Mouse (Mus musculus): Measurements from ENCODE around the gene B9d1.
A peak's percentile ranks its signal among the peaks of the same experiment; 100 is the strongest.

B9d1 gene

DNA sequence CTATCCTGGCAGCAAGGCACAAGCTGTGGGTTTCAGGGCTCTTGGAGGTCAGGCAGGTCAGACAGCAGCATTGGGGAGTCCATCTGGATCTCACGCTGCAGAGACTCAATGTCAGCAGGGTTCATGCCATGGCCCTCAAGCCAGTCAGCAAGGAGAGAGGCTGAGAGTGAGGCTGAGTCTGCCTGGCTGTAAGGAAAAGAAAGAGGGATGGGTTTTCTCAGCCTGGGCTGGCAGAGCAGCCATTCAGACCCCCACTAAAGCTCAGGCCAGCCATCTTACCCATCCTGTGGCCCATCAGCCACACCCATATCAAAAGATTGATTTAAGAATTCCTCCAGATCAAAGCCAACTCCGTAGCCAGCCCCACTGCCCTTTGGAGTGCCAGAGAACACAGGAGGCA is 15.9 kb upstream of the B9d1 start:
- no peak for DNase-seq (ENCODE audit: low read depth, low spot score)

GRCm38 (mm10) chr11:61489874-61490273 is 15.1 kb upstream of the B9d1 start:
- no peak for DNase-seq (ENCODE audit: low read depth, low spot score)

DNA sequence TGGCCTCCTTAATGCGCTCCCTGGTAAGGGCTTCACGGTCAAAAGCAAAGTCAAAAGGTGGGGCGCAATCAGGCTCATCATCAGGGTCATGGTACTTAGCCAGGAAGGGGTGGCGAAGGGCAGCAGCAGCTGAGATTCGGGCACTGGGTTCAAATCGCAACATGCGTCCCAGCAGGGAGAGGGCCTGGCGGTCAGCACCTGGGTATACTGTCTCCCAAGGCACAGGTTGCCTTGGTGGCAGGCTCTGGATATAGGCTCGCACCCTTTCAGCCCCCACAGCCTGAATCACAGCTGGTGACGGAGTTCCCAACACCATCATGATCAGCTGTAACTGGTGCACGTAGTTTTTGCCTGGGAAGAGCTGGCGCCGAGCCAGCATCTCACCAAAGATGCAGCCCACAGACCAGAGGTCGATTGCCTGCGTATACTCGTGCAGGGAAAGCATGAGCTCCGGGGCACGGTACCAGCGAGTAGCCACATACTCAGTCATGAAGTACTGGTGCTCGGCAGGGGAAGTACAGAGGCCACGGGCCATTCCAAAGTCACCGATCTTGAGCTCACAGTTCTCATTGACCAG is 13.9 kb upstream of the B9d1 start:
- no peak for DNase-seq (ENCODE audit: low read depth, low spot score)

GRCm38 (mm10) chr11:61492749-61493401 is 12.1 kb upstream of the B9d1 start:
- DNase-seq (ENCODE audit: low read depth, low spot score) = no peak

- no peak for DNase-seq (ENCODE audit: low read depth, low spot score)
Measured at GRCm38 (mm10) chr11:61493525-61494128, 11.3 kb upstream of the B9d1 start.

DNA sequence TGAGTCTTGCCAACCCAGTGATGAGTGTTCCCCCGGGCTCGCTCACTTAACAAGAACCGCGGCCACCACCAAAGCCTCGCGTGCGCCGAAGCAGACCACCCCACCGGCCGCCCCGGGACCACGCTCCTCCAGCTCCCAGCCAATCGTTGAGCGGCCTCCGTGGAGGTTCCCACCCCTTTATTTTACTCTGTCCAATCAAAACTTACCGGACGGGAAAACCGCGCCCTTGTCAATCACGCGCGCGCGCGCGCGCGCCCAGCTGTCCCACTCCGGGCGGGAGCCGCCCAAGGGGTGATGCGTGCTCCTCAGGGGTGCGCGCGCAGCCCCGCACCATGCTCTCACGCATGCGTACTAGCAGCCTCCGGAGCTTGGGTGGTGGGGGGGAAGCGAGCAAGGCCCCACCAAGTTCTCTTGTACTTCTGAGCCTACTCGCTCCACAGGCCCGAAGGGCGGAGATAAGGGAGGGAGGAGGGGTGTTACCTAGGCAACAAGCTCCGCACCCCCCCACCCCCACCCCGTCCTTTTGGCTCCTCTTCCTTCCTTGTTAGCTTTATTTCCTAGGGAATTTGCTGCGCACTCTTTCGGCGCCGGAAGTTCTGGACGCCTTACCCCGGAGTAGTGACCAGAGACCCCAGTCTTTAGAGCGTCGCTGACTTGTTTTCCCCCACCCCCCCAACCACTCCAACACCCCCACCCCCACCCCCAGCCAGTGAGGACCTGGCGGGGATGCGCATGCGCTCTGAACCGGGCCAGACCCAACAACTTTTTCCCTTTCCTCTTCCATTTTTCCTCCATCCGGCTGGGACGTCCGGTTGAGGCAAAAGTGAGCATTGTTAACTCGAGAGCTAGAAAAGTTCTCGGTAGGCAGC is 10.6 kb upstream of the B9d1 start, which contains the start of gene Mapk7:
Mapk7 (minus strand) TSS at position 278 of the 869 bp plus-strand sequence.
- DNase-seq (ENCODE audit: low read depth, low spot score) = peak; percentile 92

DNA sequence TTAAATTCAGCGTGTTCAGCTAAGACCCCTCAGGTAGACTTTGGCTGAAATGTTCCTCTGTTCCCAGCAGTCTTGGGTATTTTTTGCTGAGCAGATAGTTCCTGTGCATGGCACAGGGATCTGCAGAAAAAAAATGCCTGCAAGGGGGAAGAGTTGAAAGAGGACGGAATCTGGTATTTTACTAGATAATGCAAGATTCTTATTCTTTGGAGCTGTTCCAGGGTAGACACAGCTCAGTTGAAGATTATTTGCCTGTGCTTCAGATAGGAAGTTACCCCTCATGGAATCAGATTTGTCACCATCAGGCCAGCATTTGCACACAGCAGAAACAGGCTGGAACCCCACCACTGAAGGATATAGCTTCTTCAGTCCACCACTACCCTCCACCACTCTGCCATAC is 9.4 kb upstream of the B9d1 start:
- DNase-seq (ENCODE audit: low read depth, low spot score) = no peak

GRCm38 (mm10) chr11:61497490-61497889 is 7.5 kb upstream of the B9d1 start:
- no peak for DNase-seq (ENCODE audit: low read depth, low spot score)

DNA sequence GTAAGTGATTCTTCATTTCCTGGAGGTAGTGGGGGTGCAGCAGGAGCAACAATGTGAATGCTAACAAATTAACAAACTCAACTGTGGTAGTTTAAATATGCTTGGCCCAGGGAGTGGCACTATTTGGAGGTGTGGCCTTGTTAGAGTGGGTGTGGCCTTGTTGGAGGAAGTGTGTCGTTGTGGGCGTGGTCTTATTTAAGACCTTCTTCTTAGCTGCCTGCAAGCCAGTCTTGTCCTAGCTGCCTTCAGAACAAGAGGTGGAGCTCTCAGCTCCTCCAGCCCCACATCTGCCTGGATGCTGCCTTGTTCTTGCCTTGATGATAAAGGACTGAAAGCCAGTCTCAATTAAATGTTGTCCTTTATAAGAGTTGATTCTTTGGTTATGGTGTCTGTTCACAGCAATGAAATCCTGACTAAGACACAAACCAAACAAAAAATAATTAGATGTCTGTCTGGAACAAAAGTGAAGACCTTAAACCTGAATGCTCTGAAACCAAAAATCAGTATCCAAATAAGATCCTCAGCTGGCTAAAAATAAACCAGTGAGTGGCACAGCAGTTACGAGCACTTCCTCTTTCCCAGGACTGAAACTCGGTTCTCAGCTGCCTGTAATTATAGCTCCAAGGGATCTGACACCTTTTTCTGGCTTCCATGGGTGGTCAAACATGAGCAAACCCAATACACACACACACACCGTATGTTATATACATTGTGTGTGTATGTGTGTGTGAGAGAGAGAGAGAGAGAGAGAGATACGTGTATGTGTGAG is 6.0 kb upstream of the B9d1 start:
- no peak for DNase-seq (ENCODE audit: low read depth, low spot score)

GRCm38 (mm10) chr11:61503933-61504332 is 1.0 kb upstream of the B9d1 start:
- no peak for DNase-seq (ENCODE audit: low read depth, low spot score)

GRCm38 (mm10) chr11:61514953-61515352 is 10.0 kb downstream of the B9d1 start:
- DNase-seq (ENCODE audit: low read depth, low spot score) = no peak

GRCm38 (mm10) chr11:61517971-61518370 is 13.0 kb downstream of the B9d1 start:
- DNase-seq (ENCODE audit: low read depth, low spot score) = no peak

GRCm38 (mm10) chr11:61518871-61519270 is 13.9 kb downstream of the B9d1 start:
- no peak for DNase-seq (ENCODE audit: low read depth, low spot score)

DNA sequence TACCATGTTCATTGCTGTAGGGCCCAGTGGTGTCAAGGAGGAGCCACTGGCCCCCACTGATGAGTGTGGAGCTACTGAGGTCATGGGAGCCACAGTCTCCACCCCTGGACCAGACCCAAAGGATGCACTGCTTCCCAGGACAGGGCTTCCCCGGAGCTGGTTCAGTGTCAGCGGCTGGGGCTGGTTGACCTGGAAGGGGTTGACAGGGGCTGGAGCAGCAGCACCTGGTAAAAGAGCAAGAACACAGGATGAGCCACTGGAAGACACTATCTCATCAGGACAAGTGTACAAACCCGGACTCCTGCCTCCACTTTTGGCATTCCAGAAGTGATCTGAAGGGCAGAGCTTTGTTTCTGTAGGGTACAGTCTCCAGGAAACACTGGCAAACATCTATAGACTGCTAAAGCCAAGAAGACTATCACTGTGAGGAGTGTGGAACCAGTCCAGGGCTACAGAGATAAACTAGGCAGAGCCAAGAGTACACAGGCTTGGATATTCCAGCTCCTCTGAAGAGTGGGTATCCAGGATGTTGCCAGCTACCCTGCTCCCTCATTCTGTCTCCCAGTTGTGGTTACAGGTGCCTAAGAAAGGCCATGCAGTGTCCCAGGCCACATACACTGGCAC is 14.7 kb downstream of the B9d1 start:
- no peak for DNase-seq (ENCODE audit: low read depth, low spot score)

- DNase-seq (ENCODE audit: low read depth, low spot score) = no peak
Measured at GRCm38 (mm10) chr11:61526872-61527271, 21.9 kb downstream of the B9d1 start.

DNA sequence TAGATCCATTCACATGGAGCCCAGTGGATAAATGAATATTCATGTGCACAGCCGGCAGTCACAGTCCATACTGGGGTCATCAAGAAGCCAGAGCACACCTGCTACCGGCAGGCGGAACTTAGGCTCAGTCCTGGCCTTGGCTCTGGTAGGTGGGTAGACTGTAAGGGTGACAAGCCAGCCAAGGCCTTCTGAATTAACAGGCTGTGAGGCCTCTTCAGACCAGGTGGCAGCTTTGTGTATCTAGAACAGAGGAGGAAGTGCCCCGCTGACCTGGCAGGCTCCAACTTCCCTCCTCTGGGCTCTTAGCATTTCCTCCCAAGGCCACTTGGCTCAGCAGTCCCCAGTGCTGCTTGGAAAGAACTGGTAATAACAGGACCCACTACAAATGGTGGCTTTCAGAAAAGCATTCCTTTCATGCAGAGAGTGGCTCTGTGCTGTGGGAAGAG is 24.3 kb downstream of the B9d1 start:
- no peak for DNase-seq (ENCODE audit: low read depth, low spot score)

- DNase-seq (ENCODE audit: low read depth, low spot score) = no peak
Measured at GRCm38 (mm10) chr11:61532820-61533219, 27.9 kb downstream of the B9d1 start.

GRCm38 (mm10) chr11:61533571-61533970 is 28.6 kb downstream of the B9d1 start:
- DNase-seq (ENCODE audit: low read depth, low spot score) = no peak

- DNase-seq (ENCODE audit: low read depth, low spot score) = no peak
Measured at GRCm38 (mm10) chr11:61535530-61535929, 30.6 kb downstream of the B9d1 start.

- no peak for DNase-seq (ENCODE audit: low read depth, low spot score)
Measured at GRCm38 (mm10) chr11:61536952-61537351, 32.0 kb downstream of the B9d1 start.

DNA sequence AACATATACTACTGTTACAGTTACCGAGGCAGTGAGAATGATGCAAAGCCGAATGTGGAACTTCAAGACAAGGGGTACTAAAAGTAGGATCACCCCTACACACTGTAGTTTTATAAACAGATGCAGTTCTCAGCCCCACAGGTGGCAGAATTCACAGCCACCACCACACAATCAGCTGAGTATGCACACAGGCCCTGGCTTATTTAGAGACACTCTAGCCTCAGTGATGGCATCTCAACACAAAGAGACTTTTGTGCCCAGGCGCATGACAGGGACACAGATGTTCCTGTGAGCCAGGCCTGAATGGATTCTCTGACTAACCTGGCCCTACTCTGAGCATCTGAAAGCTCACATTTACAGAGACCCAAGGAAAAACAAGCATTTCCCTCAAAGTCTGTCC is 32.4 kb downstream of the B9d1 start:
- DNase-seq (ENCODE audit: low read depth, low spot score) = no peak
